Mouse (Mus musculus) lung, postnatal 0 days (tissue): ENCODE measurements around the gene Xpr1. TPM values are rescaled to one million over a fixed set of nuclear protein-coding genes. Genes with fewer than 3 reads are reported as not detected.

ENCODE experiments used
- ATAC-seq: fragments of 200-750 bp; cut with Nextera tagmentation; 2 replicates; pipeline ENCODE4 v1.8.0; 2017; ENCODE audit warnings: moderate library complexity
- DNase-seq: peaks from one replicate; pipeline ENCODE4 v3.0.0-alpha.2; 2016; ENCODE audit warnings: low spot score
- H3K27ac ChIP-seq: fragments of 300-500 bp; sonication (generic); 2 replicates; pipeline ENCODE4 v1.5.1; 2014; ENCODE audit warnings: antibody characterized with exemption, mild to moderate bottlenecking, low read length, mixed read lengths
- H3K27me3 ChIP-seq: fragments of 300-500 bp; sonication (generic); replicated peaks from 2 replicates; pipeline ENCODE4 v1.6.1; 2014; ENCODE audit warnings: low read length, mixed read lengths; ENCODE audit not compliant: insufficient read depth
- H3K36me3 ChIP-seq: fragments of 300-500 bp; sonication (generic); 2 replicates; pipeline ENCODE4 v1.6.1; 2014; ENCODE audit warnings: low read length, mixed read lengths; ENCODE audit not compliant: insufficient read depth
- H3K4me1 ChIP-seq: fragments of 300-500 bp; sonication (generic); 2 replicates; pipeline ENCODE4 v1.6.1; 2014; ENCODE audit warnings: antibody characterized with exemption, low read depth, low read length, mixed read lengths; ENCODE audit not compliant: insufficient read depth
- H3K4me2 ChIP-seq: fragments of 300-500 bp; sonication (generic); replicated peaks from 2 replicates; pipeline ENCODE4 v1.6.1; 2014; ENCODE audit warnings: low read depth, mild to moderate bottlenecking, low read length, moderate library complexity, mixed read lengths
- H3K4me3 ChIP-seq: fragments of 300-500 bp; sonication (generic); 2 replicates; pipeline ENCODE4 v1.5.1; 2014; ENCODE audit warnings: low read depth, low read length
- H3K9ac ChIP-seq: fragments of 300-500 bp; sonication (generic); replicated peaks from 2 replicates; pipeline ENCODE4 v1.6.1; 2014; ENCODE audit warnings: low read depth, mild to moderate bottlenecking
- H3K9me3 ChIP-seq: fragments of 300-500 bp; sonication (generic); 2 replicates; pipeline ENCODE4 v1.6.1; 2016; ENCODE audit warnings: low read length, mixed read lengths
- CTCF ChIP-seq: IDR thresholded peaks from 2 replicates; pipeline ENCODE4 v1.5.1; 2016; ENCODE audit warnings: antibody characterized with exemption, mild to moderate bottlenecking
- EP300 ChIP-seq: IDR thresholded peaks from 2 replicates; pipeline ENCODE4 v1.6.1; 2016; ENCODE audit warnings: antibody characterized with exemption, mild to moderate bottlenecking, control low read depth
- WGBS: fragments of 180-500 bp; shearing (Covaris S2); extraction: QIAGEN DNeasy Blood & Tissue Kit; methylation state at CpG from one replicate; pipeline ENCODE4 v1.1.7; 2014; 5-methylcytosine and 5-hydroxymethylcytosine counted together
- polyA plus RNA-seq: library from polyadenylated mRNA; unstranded; fragments of >200 nt; fragmentation: Nextera tagmentation; extraction: Ambion mirVana; gene quantifications from 2 replicates; pipeline ENCODE4 v1.2.1, GENCODE M21; 2015

Xpr1 gene
- polyA plus RNA-seq, 1 experiment from 2014 or later, result 5.8 TPM

GRCm38 (mm10) chr1:155381931-155382330 lies 35.3 kb downstream of the Xpr1 start:
- H3K4me3 ChIP-seq, result no peak overlapping the region
- ATAC-seq, result no peak
- TF ChIP-seq CTCF (no peak), EP300 (no peak)

GRCm38 (mm10) chr1:155379289-155379688 lies 37.9 kb downstream of the Xpr1 start:
- Histone ChIP-seq H3K4me2 (no peak overlapping the region), H3K27ac (no peak overlapping the region), H3K9me3 (no peaks in the 10 kb centered on the region), H3K36me3 (no peaks in the 10 kb centered on the region), H3K4me1 (no peaks in the 10 kb centered on the region), H3K27me3 (no peaks in the 10 kb centered on the region), H3K9ac (no peak overlapping the region), H3K4me3 (no peak overlapping the region)
- ATAC-seq (no peak), DNase-seq (no peak)
- TF ChIP-seq EP300, result no peak
- TF ChIP-seq CTCF, result 0 out of 2 replicates have a peak, but pooled peaks have one; percentile 2
- WGBS, result 93% methylated on average over 1 of the region's 1 CpGs

More at GRCm38 (mm10) chr1:155381931-155382330, 35.3 kb downstream of the Xpr1 start:
- Histone ChIP-seq H3K36me3 (no peaks in the 10 kb centered on the region), H3K9me3 (no peaks in the 10 kb centered on the region), H3K27ac (no peak overlapping the region), H3K4me1 (no peaks in the 10 kb centered on the region), H3K9ac (no peak overlapping the region), H3K4me2 (no peak overlapping the region), H3K27me3 (no peaks in the 10 kb centered on the region)
- DNase-seq, result no peak
- 84% methylated on average over 1 of the region's 1 CpGs for WGBS

GRCm38 (mm10) chr1:155372821-155373220 lies 44.4 kb downstream of the Xpr1 start:
- no peaks in the 10 kb centered on the region for H3K9me3 ChIP-seq
- no peak overlapping the region for H3K9ac ChIP-seq
- H3K27ac ChIP-seq, result no peak overlapping the region
- ATAC-seq (no peak), DNase-seq (no peak)
- TF ChIP-seq EP300 (no peak), CTCF (no peak)
- no peaks in the 10 kb centered on the region for H3K4me1 ChIP-seq
- 67% methylated on average over 1 of the region's 1 CpGs for whole genome bisulfite sequencing
- H3K36me3 ChIP-seq, result no peaks in the 10 kb centered on the region
- no peak overlapping the region for H3K4me2 ChIP-seq
- no peak overlapping the region for H3K4me3 ChIP-seq
- no peaks in the 10 kb centered on the region for H3K27me3 ChIP-seq

GRCm38 (mm10) chr1:155370075-155370658 lies 47.0 kb downstream of the Xpr1 start:
- H3K4me3 ChIP-seq, result no peak overlapping the region
- no peaks in the 10 kb centered on the region for H3K4me1 ChIP-seq
- H3K36me3 ChIP-seq, result no peaks in the 10 kb centered on the region
- no peaks in the 10 kb centered on the region for H3K27me3 ChIP-seq
- H3K4me2 ChIP-seq, result no peak overlapping the region
- H3K9me3 ChIP-seq, result no peaks in the 10 kb centered on the region
- TF ChIP-seq CTCF (no peak), EP300 (no peak)
- no peak for ATAC-seq
- no peak overlapping the region for H3K27ac ChIP-seq
- H3K9ac ChIP-seq, result no peak overlapping the region
- WGBS, result 64% methylated on average over 2 of the region's 2 CpGs
- DNase-seq, result no peak

- Histone ChIP-seq H3K9ac (no peak overlapping the region), H3K36me3 (no peaks in the 10 kb centered on the region), H3K9me3 (no peaks in the 10 kb centered on the region), H3K4me1 (no peaks in the 10 kb centered on the region), H3K4me3 (no peak overlapping the region), H3K27me3 (no peaks in the 10 kb centered on the region), H3K27ac (no peak overlapping the region), H3K4me2 (no peak overlapping the region)
- ATAC-seq (no peak), DNase-seq (no peak)
- no peak for TF ChIP-seq EP300
- no peak for TF ChIP-seq CTCF
- 88% methylated on average over 4 of the region's 4 CpGs for WGBS
Observed at GRCm38 (mm10) chr1:155366366-155366765, 50.8 kb downstream of the Xpr1 start.

GRCm38 (mm10) chr1:155361502-155362126 lies 55.6 kb downstream of the Xpr1 start:
- Histone ChIP-seq H3K36me3 (no peaks in the 10 kb centered on the region), H3K4me2 (no peak overlapping the region), H3K9ac (no peak overlapping the region), H3K9me3 (no peaks in the 10 kb centered on the region), H3K4me3 (no peak overlapping the region), H3K27me3 (no peaks in the 10 kb centered on the region), H3K27ac (no peak overlapping the region), H3K4me1 (no peaks in the 10 kb centered on the region)
- no peak for DNase-seq
- WGBS, result 68% methylated on average over 4 of the region's 4 CpGs
- no peak for TF ChIP-seq CTCF
- TF ChIP-seq EP300, result no peak
- ATAC-seq, result no peak
